Mouse (Mus musculus) right cerebral cortex, postnatal 10 days (tissue): ENCODE measurements around the gene 2310050C09Rik.

Experiments used
- DNase-seq, 2 experiments: peaks; one replicate each; pipeline ENCODE4 v3.0.0; 2021; ENCODE audit warnings: low spot score in 2 of 2

2310050C09Rik gene

GRCm38 (mm10) chr3:92870116-92870515 is at the start of gene 2310050C09Rik:
Gene 2310050C09Rik (minus strand): TSS chr3:92870216.
- no peak for DNase-seq

GRCm38 (mm10) chr3:92907571-92907970 is 37.6 kb upstream of the 2310050C09Rik start:
- peak; percentile 29 to 30 for DNase-seq

GRCm38 (mm10) chr3:92905182-92905581 is 35.2 kb upstream of the 2310050C09Rik start:
- no peak for DNase-seq

GRCm38 (mm10) chr3:92903640-92904039 is 33.6 kb upstream of the 2310050C09Rik start:
- no peak for DNase-seq

- peak; percentile 21 to 42 for DNase-seq
These were observed 33.0 kb upstream of the 2310050C09Rik start for GRCm38 (mm10) chr3:92902992-92903391.

GRCm38 (mm10) chr3:92894489-92894888 is 24.5 kb upstream of the 2310050C09Rik start:
- DNase-seq = no peak

- no peak for DNase-seq
These were observed 24.0 kb upstream of the 2310050C09Rik start for GRCm38 (mm10) chr3:92894063-92894462.

GRCm38 (mm10) chr3:92874180-92874579 is 4.2 kb upstream of the 2310050C09Rik start:
- DNase-seq = no peak

- DNase-seq = no peak
These were observed 18.8 kb downstream of the 2310050C09Rik start, which contains the start of gene Lce1l for GRCm38 (mm10) chr3:92851186-92851585. Gene Lce1l (minus strand): TSS chr3:92851286.

- DNase-seq = no peak
These were observed 42.9 kb downstream of the 2310050C09Rik start, which contains the start of gene Kprp for GRCm38 (mm10) chr3:92827108-92827507. Gene Kprp (minus strand): TSS chr3:92827247.

GRCm38 (mm10) chr3:92825808-92826207 is 44.2 kb downstream of the 2310050C09Rik start:
- no peak for DNase-seq
